Mouse (Mus musculus): Measurements from ENCODE around the gene Zc3h18.

- TF ChIP-seq POLR2A (IDR thresholded peaks at IDR 0.05; ENCODE audit: low read depth, low read length) = no peak
- TF ChIP-seq CTCF (IDR thresholded peaks at IDR 0.05; ENCODE audit: extremely low read depth, insufficient read depth, insufficient read length, insufficient replicate concordance) = no peak
Observed at GRCm38 (mm10) chr8:122444058-122444748, 67.8 kb downstream of the Zc3h18 start.
